Mouse (Mus musculus) embryo, embryonic 11.5 days (tissue): ENCODE results near the gene Phf13.
"Not testable (repeated sequence)": the region's sequence is repeated elsewhere in the genome, so short reads cannot be mapped to it uniquely, and the experiment has no call there.

Experiments
- DNase-seq: peaks from one replicate; pipeline ENCODE4 v3.0.0-alpha.2; 2012; ENCODE audit warnings: low read depth, low spot score

Phf13 gene

DNA sequence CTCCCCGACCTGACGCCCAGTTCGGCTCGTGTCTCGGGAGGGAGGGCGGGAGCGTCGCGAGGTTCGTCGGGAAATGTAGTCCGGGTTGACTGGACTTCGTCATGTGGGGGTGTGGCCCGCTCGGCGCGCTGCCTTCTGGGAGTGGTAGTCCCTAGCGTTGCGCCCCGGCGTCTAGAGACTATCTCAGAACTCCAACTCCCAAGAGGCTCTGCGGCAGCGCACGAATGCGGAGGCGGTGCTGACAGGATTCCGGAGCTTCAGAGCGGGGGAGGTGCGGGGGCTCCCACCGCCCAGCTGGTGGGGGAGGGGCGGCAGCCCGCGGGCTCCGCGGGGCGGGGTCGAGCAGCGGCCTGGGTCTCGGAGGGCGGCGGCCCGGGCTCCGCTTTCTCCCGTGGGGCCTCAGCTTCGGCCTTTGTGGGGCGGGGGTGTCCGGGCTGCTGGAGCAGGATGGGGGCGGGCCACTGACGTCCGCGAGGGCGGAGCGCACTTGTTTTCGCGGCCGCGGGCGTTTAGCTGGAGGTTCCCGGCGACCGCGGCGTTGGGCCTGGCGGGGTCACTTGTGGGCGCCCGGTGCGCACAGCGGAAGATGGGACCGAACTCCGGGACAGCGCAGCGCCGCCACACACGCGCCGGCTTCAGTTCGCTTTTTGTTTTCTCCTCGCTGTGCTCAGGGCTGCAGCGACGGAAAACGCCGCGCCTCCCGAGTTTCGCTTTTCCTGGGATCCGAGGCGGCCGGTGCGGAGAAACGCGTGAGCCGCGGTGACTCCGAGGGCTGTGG, at the start of gene Phf13:
TSS of gene Phf13 (minus strand) at position 86 of the 778 bp plus-strand sequence.
- DNase-seq, result peak; percentile 98

DNA sequence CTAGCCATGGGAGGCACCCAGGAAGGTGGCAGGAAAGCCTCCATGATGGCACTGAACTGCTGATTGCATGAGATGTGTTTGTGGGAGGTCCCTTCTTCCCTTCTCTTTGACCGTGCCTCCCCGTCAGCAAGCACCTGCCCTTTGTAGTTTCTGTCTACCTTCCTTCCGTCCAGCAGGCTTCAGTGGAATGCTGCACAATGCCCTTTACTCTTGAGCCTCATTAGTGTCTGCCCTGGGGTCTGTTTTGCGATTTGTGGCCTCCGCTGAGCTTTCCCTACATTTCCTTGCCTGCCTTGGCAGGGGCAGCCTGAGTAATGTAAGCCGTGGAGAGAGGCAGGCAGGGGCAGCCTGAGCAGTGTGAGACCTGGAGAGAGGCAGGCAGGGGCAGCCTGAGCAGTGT, 48.6 kb upstream of the Phf13 start:
- DNase-seq, result no peak

DNA sequence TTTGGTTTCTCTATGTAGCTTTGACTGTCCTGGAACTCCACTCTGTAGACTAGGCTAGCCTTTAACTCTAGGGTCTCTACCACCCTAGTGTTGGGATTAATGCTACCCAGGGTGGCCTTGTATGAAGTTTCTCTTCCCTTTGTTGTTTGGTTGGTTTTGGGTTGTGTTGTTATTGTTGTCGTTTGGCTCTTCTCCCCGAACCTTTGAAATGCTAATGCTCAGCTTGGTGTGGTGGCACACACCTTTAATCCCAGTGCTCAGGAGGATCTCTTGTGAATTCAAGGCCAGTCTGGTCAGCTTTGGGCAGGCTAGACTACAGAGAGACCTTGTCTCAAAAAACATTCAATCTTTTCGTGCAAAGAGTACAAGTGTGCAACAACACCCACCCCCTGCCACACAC, 47.1 kb upstream of the Phf13 start:
- DNase-seq, result no peak

DNA sequence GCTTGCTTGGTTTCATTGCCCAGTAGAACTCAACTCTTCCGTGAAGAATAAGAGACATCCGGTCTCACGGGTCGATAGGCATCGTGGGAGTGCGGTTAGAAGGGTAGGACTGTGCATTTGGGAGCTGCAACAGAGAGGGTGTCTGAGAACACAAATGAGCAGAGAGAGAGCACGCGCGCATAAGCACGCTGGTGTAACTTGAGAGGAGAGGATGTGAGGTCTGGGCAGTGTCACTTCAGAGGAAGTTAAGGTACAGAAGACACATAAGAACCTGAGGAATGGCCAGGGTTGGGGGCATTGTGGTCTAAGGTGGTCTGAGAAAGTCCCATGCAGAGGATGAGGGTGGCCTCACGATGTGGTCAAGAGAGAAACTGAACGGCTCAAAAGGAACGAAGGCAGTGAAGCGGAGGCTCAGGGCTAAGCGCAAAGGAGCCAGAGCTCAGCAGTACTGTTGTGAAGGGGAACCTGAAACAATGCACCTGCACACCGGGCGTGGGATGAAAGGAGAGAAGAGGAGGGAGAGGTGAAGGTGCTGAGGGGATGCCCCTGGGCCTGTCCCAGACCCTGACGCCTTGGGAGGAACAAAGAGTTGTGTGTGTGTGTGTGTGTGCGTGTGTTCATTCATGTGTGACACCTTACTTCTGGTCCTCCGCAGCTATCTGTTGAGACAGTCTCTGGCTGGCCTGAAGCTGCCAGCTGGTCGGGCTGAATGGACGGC, 46.0 kb upstream of the Phf13 start:
- no peak for DNase-seq

DNA sequence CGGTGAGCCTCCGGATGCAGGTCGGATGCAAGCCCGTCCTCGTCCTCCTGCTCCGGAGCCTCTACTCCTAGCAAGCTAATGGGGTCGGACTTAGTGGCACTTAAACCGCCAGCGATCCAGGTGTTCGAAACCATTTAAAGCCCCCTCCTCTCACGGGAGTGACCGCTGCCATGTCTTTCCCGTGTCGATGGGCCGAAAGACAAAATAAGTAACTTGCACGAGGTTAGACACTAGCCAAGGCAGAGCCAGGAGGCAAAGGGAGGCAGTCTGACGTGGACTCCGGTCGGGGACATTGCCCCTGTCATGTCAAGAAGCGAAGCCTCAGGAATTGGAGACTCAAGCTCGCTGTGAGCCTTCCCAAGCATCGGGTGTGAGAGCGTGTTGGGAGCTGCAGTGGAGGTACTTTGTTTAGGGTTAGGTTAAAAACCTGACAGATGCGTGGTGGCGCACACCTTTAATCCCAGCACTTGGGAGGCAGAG, 43.8 kb upstream of the Phf13 start:
- no peak for DNase-seq

DNA sequence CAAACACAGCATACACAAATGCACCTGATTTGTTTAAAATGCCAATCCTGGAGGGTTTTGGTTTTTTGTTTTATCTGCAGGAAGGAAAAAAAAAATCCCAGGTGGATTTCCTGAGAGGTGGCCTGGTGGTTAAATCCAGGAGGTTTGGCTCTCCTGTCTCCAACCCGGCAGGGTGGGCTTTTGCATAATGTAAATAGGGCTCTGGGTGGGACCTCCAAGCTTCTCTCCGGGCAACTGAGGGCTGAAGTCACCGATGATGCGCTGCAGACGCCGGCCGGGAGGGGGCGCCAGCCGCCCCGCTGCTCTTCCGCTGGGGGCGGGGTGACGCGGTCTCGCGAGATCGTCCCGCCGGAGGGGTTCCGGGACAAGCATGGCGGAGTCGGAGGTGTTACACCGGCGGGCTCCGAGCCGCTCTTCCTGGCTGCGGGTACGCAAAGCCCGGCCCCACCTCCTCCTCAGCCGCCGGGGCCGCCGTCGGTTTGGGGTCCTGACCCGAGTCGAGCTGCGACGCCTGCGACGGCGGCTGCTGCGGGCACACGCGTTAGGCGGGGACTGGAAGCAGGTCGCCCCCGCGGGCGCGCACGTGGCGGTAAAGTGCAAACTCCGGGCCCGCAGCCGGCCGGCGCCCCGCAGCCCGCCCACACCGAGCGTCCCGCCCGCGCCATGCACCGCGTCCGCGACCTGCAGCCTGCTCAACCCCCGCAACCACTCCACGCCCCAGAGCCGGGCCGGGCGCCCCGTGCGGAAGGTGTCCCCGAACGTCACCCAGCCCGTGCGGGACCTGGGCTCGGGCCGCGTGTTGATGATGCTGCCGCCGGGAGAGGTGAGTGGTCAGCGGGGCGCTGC, 43.1 kb upstream of the Phf13 start, which contains the start of gene Nol9:
TSS of gene Nol9 (plus strand) at position 337 of the 846 bp plus-strand sequence.
- DNase-seq, result peak; percentile 87

DNA sequence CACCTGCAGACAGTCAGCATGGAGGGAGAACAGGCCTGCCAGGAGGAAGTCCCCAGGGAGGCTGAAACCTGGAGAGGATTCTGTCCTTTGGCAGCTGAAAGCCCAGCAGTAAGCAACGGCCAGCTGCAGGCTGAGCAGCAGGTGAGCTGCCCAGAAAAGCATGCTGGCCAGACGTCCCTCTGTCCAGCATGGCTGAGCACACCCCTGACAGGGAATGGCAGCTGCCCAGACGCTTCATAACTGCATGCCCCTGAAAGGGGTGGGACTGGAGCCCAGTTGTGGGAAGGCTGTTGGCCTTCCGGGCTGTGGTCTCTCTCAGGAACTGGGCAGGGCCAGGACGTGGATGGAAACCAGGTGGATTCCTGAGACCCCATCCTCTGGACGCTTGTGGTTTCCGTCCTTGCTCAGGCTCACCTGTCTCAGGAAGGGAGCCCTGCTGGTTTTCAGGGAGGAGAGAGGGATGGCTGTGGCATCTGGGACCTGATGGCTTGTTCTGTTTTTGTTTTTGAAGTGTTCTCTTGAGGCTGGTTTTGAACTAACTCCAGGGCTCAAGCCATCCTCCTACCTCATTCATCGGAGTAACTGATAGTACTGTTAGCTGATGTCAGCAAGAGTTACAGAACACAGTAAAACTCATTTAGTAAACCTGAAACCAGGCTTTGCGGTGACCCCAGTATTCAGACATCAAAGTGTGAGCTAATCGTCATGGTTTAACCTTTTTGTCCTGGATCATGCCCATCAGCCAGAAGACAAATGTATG, 42.3 kb upstream of the Phf13 start, which contains the start of gene Tas1r1:
TSS of gene Tas1r1 (minus strand) at position 344 of the 760 bp plus-strand sequence.
- no peak for DNase-seq

DNA sequence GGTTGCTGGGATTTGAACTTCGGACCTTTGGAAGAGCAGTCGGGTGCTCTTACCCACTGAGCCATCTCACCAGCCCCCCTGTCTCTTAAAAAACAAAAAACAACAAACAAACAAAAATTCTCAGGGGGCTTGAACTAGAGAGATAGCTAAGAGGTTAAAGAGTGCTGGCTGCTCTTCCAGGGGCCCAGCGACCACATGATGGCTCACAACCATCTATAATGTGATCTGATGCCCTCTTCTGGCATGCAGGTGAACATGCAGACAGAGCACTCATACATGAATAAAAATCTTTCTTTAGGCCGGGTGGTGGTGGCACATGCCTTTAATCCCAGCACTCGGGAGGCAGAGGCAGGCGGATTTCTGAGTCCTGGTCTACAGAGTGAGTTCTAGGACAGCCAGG, 40.4 kb upstream of the Phf13 start:
- not testable (repeated sequence) for DNase-seq

DNA sequence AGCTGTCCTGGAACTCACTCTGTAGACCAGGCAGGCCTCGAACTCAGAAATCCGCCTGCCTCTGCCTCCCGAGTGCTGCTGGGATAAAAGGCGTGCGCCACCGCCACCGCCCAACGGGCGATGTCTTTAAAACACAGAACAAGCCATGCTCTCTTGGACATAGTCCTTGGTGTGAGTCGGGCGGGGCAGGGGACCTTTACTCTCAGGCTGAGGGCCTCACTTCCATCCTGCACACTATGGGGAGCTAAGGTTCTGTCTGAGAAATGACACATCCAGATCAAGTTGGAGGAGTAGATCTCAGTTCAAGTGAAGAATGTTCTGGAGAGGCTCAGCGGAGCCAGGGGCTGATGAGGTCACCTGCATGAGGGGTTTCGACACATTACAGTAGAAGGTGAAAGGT, 36.9 kb upstream of the Phf13 start:
- DNase-seq, result no peak

DNA sequence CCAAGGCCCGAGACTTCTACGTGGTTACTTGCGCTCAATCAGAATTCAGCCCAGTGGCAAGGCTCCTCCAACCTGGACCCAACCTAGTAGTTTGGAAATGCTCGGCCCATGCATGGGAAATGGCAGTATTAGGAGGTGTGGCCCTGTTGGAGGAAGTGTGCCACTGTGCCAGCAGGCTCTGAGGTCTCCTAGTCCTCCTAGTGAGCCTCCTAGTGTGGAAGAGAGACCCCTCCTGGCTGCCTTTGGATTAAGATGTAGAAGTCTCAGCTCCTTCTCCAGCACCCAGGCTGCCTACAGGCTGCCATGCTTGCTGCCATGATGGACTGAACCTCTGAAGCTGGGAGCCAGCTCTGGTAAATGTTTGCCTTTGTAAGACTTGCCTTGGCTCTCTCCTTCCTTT, 33.9 kb upstream of the Phf13 start:
- no peak for DNase-seq

DNA sequence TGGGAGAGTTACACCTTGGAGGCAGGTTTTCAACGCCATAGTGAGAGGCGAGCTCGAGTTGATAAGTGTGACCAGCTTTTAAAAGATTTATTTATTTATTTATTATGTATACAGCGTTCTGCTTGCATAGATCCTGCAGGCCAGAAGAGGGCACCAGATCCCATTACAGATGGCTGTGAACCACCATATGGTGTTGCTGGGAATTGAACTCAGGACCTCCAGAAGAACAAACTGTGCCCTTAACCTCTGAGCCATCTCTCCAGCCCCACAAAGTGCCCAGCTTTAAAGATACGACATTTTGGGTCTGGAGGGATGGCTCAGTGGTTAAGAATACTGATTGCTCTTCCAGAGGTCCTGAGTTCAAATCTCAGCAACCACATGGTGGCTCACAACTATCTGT, 33.0 kb upstream of the Phf13 start:
- DNase-seq, result no peak

DNA sequence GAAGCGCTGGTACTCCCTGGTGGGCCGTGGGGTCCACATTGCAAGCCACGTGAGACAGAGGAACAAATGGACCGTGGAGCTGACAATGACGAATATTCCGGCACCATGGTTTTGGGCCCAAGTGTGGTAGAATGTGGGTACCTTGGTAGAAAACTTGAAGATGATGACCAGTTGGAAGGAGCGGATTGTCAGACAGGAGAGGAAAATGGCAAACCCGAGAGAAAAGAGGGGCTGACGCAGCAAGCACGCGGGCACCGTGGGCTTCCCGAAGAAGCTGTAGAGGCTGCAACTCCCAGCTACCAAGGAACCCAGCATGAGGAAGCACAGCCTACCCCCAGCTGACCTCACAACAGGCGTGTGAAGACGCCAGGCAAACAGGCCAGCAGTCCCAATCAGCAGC, 32.4 kb upstream of the Phf13 start:
- no peak for DNase-seq

DNA sequence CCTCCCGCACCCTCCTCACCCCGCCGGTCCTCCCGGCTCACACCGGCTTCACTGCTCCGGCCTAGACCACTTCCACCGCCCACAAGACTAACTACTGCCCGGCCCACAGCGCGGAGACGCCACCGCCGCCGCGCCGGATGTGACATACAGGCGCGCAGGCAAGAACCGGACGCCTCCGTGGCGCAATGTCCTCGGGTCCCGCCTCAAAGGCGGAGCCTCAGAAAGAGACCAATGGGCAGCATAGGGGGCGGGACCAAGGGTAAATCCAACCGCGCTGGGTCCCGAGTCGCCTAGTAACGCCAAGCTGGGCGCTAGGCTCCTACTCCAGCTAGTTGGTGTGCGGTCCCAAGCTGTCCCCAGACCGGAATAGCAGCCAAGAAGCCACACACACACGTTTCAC, 31.5 kb upstream of the Phf13 start, which contains the start of gene Zbtb48:
TSS of gene Zbtb48 (minus strand) at position 148 of the 400 bp plus-strand sequence.
- DNase-seq, result peak; percentile 93

DNA sequence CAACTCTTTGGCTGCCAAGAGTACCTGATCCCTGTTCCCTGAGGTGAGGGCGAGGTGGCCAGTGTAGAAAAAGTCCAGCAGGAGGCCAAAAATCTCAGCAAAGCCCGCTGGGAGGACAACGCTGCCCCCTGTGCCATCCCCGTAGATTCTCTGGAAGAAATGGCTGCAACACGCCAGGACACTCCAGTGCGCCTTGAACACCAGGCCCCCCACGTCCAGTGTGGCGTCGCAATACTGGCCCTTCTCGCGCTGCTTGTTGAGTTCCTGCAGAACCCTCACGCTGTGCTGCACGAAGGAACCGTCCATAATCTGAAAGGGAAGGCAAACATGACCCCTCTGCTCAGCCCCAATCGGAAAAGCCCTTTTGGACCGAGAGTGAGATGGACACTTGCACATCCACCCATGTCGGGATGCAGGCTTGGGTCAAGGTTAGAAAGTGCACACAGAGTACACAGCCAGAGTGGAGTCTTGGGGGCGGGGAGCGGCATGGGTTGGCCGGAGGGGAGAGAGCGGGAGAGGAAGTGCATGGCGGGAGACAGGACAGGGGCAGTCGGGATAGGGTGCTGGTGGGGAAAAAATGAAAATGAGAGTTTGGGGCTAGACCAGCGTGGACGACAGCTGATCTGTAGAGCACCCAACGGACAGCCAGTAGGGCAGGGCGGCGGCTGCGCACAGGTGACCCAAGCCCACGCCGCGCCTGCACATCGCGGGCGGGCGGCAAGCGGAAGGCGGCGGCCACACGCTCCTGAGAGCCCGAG, 30.9 kb upstream of the Phf13 start:
- no peak for DNase-seq

DNA sequence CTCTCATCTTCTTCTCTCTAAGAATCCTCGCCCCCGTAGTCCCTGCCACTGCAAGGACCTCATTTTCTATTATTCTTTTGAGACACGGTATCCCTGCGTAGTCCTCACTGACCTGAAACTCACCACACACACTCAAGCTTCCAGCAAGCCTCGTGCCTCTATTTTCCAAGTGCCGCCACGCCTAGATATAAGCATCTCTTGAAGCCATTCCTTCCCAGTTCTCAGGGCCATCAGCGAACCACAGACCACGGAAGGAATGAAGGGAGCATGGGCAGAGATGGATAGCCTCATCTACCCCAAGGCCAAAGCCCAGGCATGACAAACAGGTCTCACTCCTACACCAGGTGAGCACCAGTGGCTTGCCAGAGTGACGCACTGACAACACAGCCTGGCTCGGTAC, 28.5 kb upstream of the Phf13 start:
- DNase-seq, result no peak

DNA sequence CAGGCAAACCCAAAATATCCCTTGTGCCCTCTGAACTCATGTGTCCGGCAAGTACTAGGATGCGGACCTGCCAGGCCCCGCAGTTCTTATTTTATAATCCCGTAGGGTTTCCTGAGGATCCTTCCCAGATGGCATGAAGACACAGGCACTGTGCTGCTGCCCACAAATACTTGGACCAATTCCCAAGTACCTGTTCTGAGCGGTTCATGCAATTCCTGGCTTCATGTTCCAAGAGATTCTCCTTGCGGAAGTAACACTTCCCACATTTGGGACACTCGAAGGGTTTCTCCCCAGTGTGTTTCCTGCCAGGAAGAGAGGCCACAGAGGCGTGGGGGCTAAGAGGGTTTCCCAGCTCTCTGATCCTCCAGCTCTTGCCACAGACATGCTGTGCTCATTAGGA, 26.4 kb upstream of the Phf13 start:
- no peak for DNase-seq

DNA sequence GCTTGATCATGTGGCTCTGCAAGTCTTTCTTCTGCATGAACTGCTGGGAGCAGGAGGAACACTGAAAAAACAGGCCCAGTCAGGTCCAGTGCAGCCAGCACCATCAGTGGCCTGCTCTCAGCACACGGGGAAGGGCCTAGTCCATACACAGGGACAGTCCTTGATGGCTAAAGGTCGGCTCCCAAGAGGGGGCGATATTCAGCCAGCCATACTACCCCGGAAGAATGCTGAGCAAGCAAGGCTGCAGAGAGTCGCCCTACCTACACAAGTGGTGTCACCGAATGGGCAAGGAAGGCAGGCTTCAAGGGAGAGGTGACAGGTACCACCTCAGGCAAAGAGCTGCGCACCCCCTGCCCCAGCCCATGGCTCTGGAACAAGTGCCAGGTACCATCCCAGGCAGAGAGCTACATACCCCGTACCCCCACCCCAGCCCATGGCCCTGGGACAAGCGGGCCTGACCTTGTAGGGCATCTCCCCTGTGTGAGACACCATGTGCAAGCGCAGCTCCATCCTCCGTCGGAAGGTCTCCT, 25.6 kb upstream of the Phf13 start:
- no peak for DNase-seq

DNA sequence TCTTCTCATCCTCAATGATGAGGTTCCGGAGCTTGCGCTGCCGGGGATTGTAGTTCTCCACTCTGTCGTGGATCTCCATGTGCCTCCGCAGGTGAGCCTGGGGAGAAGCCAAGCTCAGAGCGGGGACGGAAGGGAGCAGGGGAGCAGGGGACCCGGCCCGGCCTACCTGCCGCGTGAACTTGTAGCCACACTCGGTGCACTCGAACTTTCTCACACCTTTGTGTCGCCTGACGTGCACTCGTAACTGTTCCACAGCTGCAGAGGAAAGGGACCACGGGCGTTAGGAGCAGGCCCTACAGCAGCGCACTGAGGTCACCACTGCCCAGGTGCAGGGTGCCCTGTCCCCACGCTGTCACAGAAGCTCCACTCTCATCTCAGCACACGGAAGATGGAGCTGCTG, 24.0 kb upstream of the Phf13 start:
- DNase-seq, result no peak

DNA sequence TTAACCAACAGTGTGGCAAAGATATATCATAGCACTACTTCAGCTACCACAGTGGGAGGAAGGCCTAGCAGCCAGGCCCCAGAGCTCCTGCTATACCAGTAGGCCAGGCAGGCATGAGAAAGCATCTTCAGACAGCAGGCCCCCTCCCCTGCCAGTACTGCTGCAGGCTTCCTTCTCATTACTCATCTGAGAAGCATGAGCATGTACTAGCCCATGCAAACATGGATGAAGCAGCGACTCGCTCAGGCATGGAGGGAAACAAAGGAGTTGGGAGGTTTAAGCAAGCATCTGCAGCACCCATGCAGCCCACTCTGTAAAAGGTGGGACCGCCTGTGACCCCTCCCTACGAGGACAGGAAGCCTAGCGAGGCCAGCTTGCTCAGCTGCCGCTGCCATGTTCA, 23.0 kb upstream of the Phf13 start:
- no peak for DNase-seq
